ENCODE assay signal across 15 mouse cellular contexts in genomic region chrX:10558625-10559024, GRCm38 (mm10).
"Had no signal": no experiment of that assay in that cellular context is flagged by ENCODE, and none has a peak within 500 bp of the region (broad histone marks: within the 10 kb centered on the region; RNA-seq: fewer than 3 reads in every experiment).

No protein-coding gene starts in this region.

- H3K9me3 ChIP-seq: liver, embryonic 13.5 days; stomach, embryonic 15.5 days had no signal

- DNase-seq: kidney, postnatal 10 days; kidney, postnatal 36 days; layer of hippocampus, postnatal 36 days; liver, embryonic 13.5 days; lung, adult 2 months; lung, postnatal 14 days; lung, postnatal 4 days; midbrain, embryonic 14.5 days; right cerebral cortex, postnatal 14 days; spleen, adult 18-20 months; thymus, adult 18-20 months; thymus, postnatal 36 days had no signal

- H3K4me3 ChIP-seq: left cerebral cortex, adult 2 months; liver, embryonic 13.5 days; stomach, embryonic 15.5 days had no signal

- H3K9ac ChIP-seq: liver, embryonic 13.5 days; stomach, embryonic 15.5 days had no signal

- H3K4me1 ChIP-seq: liver, embryonic 13.5 days; stomach, embryonic 15.5 days had no signal

- H3K36me3 ChIP-seq: liver, embryonic 13.5 days; stomach, embryonic 15.5 days had no signal

- H3K27me3 ChIP-seq: liver, embryonic 13.5 days; stomach, embryonic 15.5 days had no signal

- H3K27ac ChIP-seq: left cerebral cortex, adult 2 months; liver, embryonic 13.5 days; stomach, embryonic 15.5 days had no signal

- H3K4me2 ChIP-seq: liver, embryonic 13.5 days; midbrain, embryonic 11.5 days; stomach, embryonic 15.5 days had no signal
